Mouse (Mus musculus) retina, embryonic 14.5 days (tissue): ENCODE results near the gene Cope.

ENCODE experiments used
- DNase-seq: peaks from one replicate; pipeline ENCODE4 v3.0.0-alpha.2; 2015; ENCODE audit warnings: low spot score

Cope gene

GRCm38 (mm10) chr8:70347443-70347842 lies 45.1 kb downstream of the Cope start:
- no peak for DNase-seq

- no peak for DNase-seq
Observed at GRCm38 (mm10) chr8:70347860-70348420, 45.6 kb downstream of the Cope start.

- no peak for DNase-seq
Observed at GRCm38 (mm10) chr8:70351035-70351999, 49.0 kb downstream of the Cope start.

- no peak for DNase-seq
Observed at GRCm38 (mm10) chr8:70352000-70352384, 49.7 kb downstream of the Cope start.

- peak; percentile 36 for DNase-seq
Observed at GRCm38 (mm10) chr8:70352657-70353151, 50.4 kb downstream of the Cope start.

- DNase-seq, result peak; percentile 99
Observed at GRCm38 (mm10) chr8:70353194-70353817, 51.0 kb downstream of the Cope start, which contains the start of gene Upf1. Gene Upf1, minus strand, starts transcription at chr8:70353278.

- no peak for DNase-seq
Observed at GRCm38 (mm10) chr8:70354004-70354403, 51.7 kb downstream of the Cope start.

- DNase-seq, result no peak
Observed at GRCm38 (mm10) chr8:70356111-70356510, 53.8 kb downstream of the Cope start.

- no peak for DNase-seq
Observed at GRCm38 (mm10) chr8:70359411-70359810, 57.1 kb downstream of the Cope start.

- DNase-seq, result no peak
Observed at GRCm38 (mm10) chr8:70360769-70361168, 58.5 kb downstream of the Cope start.

- DNase-seq, result no peak
Observed at GRCm38 (mm10) chr8:70361484-70362032, 59.2 kb downstream of the Cope start.
